Mouse (Mus musculus) skeletal muscle tissue, adult 2 months (tissue): ENCODE measurements around the gene Lim2.
A peak's percentile ranks its signal among the peaks of the same experiment; 100 is the strongest.

Experiments used
- DNase-seq: peaks from one replicate; pipeline ENCODE4 v3.0.0-alpha.2; 2012; ENCODE audit warnings: low read depth, low spot score

Lim2 gene

GRCm38 (mm10) chr7:43443126-43443916, 15.9 kb downstream of the Lim2 start:
- peak; percentile 83 for DNase-seq

GRCm38 (mm10) chr7:43443917-43444293, 16.4 kb downstream of the Lim2 start, which contains the start of the genes Etfb and Gm45233:
Etfb (plus strand) TSS chr7:43444083.
Gm45233 (plus strand) TSS chr7:43444128.
- peak; percentile 98 for DNase-seq

GRCm38 (mm10) chr7:43447801-43448200, 20.3 kb downstream of the Lim2 start:
- no peak for DNase-seq

- no peak for DNase-seq
Observed at GRCm38 (mm10) chr7:43448246-43448645, 20.8 kb downstream of the Lim2 start.

GRCm38 (mm10) chr7:43449811-43450210, 22.3 kb downstream of the Lim2 start:
- DNase-seq: no peak

- no peak for DNase-seq
Observed at GRCm38 (mm10) chr7:43451726-43452125, 24.3 kb downstream of the Lim2 start.

- DNase-seq: no peak
Observed at GRCm38 (mm10) chr7:43452609-43453008, 25.1 kb downstream of the Lim2 start.

GRCm38 (mm10) chr7:43453599-43454355, 26.3 kb downstream of the Lim2 start:
- DNase-seq: no peak

GRCm38 (mm10) chr7:43454371-43454770, 26.9 kb downstream of the Lim2 start:
- DNase-seq: no peak

- no peak for DNase-seq
Observed at GRCm38 (mm10) chr7:43462851-43463250, 35.4 kb downstream of the Lim2 start, which contains the start of gene Vsig10l. Vsig10l (plus strand) TSS chr7:43463151.

GRCm38 (mm10) chr7:43463976-43464375, 36.5 kb downstream of the Lim2 start:
- DNase-seq: no peak

GRCm38 (mm10) chr7:43464864-43465343, 37.4 kb downstream of the Lim2 start:
- DNase-seq: no peak

- DNase-seq: peak; percentile 72
Observed at GRCm38 (mm10) chr7:43465344-43466098, 38.1 kb downstream of the Lim2 start.

- DNase-seq: peak; percentile 52
Observed at GRCm38 (mm10) chr7:43466099-43466694, 38.7 kb downstream of the Lim2 start.

GRCm38 (mm10) chr7:43470373-43470772, 42.9 kb downstream of the Lim2 start:
- no peak for DNase-seq

- no peak for DNase-seq
Observed at GRCm38 (mm10) chr7:43475706-43476105, 48.2 kb downstream of the Lim2 start.

- no peak for DNase-seq
Observed at GRCm38 (mm10) chr7:43476376-43476775, 48.9 kb downstream of the Lim2 start.

- no peak for DNase-seq
Observed at GRCm38 (mm10) chr7:43481191-43481590, 53.7 kb downstream of the Lim2 start.

GRCm38 (mm10) chr7:43482090-43482716, 54.7 kb downstream of the Lim2 start:
- no peak for DNase-seq

- DNase-seq: no peak
Observed at GRCm38 (mm10) chr7:43483236-43483635, 55.8 kb downstream of the Lim2 start.
